Mouse (Mus musculus): Measurements from ENCODE around the gene Ptprk.

GRCm38 (mm10) chr10:28391168-28391567 lies 316.5 kb downstream of the Ptprk start:
- no peak for TF ChIP-seq CTCF (IDR thresholded peaks at IDR 0.05; ENCODE audit: control insufficient read depth, insufficient read depth, insufficient replicate concordance, low read depth, low read length)
- no peak for TF ChIP-seq POLR2A (IDR thresholded peaks at IDR 0.05; ENCODE audit: control insufficient read depth, low read depth, low read length)
